ENCODE assay signal across 18 mouse cellular contexts in the genomic region with DNA sequence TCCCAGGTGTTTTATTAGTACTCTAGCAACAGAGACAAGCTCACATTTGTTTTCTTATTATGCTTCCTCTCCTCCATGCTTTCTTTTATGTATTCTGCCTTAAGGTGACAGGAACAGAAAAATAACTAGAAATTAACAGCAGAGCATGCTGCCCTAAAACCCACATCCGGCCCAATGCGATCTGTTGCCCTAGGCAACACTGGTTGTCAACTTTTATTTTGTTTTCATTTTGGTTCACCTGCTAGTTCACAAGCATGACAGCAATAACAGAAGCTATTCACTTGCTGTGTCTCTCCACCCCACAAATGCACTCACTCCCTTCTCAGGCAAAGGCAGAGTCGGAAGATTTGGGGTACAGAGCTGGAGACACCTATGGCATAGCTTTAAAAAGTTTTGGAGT. TPM values are rescaled to one million over a fixed set of nuclear protein-coding genes. Genes with fewer than 3 reads are reported as not detected.
DNase-seq lines count a peak whose midpoint lies in the region; ATAC-seq lines count a peak whose summit lies in the region.
"Had no signal": no experiment of that assay in that cellular context is flagged by ENCODE, and none has a peak within 500 bp of the region (broad histone marks: within the 10 kb centered on the region; RNA-seq: fewer than 3 reads in every experiment).

No protein-coding gene starts in this region.

- intact Hi-C loops in left cerebral cortex, postnatal 25 days (cut with DNase I), result no loop called here

- peaks cover 61% of the 10 kb centered on the region for H3K4me1 ChIP-seq in megakaryocyte, embryonic 14.5 days
- no peaks in the 10 kb centered on the region for H3K4me1 ChIP-seq in forebrain, embryonic 14.5 days (ENCODE audit: control insufficient read depth, insufficient read depth, low read length)
- H3K4me1 ChIP-seq in hindbrain, embryonic 10.5 days (replicated peaks), result no peaks in the 10 kb centered on the region
- H3K4me1 ChIP-seq: embryonic facial prominence, embryonic 15.5 days; kidney, embryonic 15.5 days; limb, embryonic 12.5 days had no signal

- peaks cover 29% of the 10 kb centered on the region for H3K36me3 ChIP-seq in megakaryocyte, embryonic 14.5 days (replicated peaks; ENCODE audit: low read length)
- no peaks in the 10 kb centered on the region for H3K36me3 ChIP-seq in forebrain, embryonic 14.5 days (ENCODE audit: control insufficient read depth, insufficient read depth, low read length)
- no peaks in the 10 kb centered on the region for H3K36me3 ChIP-seq in hindbrain, embryonic 10.5 days
- H3K36me3 ChIP-seq: embryonic facial prominence, embryonic 15.5 days; kidney, embryonic 15.5 days; limb, embryonic 12.5 days had no signal

- 84% methylated on average over 3 of the region's 3 CpGs for WGBS in forebrain, embryonic 14.5 days
- 86% methylated on average over 3 of the region's 3 CpGs for WGBS in hindbrain, embryonic 10.5 days

- peak; percentile 44 for DNase-seq in lung, postnatal 36 days
- DNase-seq in lung, postnatal 4 days, result no peak
- DNase-seq in spleen, postnatal 36 days (ENCODE audit: low spot score in 2 of 2), result peak; percentile 82 to 84
- no peak for DNase-seq in forebrain, embryonic 14.5 days (ENCODE audit: low spot score)
- no peak for DNase-seq in embryo, embryonic 11 days
- no peak for DNase-seq in hindbrain, embryonic 10.5 days (ENCODE audit: low spot score)
- DNase-seq in left cerebral cortex, postnatal 25 days (ENCODE audit: low spot score in 2 of 2), result no peak
- DNase-seq: adrenal gland, adult 8-10 months; cerebellum, postnatal 25 days; gastrocnemius, postnatal 36 days had no signal

- H3K4me2 ChIP-seq in forebrain, embryonic 14.5 days (ENCODE audit: low read length), result no peak overlapping the region
- H3K4me2 ChIP-seq: embryonic facial prominence, embryonic 15.5 days; kidney, embryonic 15.5 days; limb, embryonic 12.5 days; midbrain, embryonic 11.5 days had no signal

- H3K9me3 ChIP-seq in megakaryocyte, embryonic 14.5 days, result no peaks in the 10 kb centered on the region
- no peaks in the 10 kb centered on the region for H3K9me3 ChIP-seq in forebrain, embryonic 14.5 days (replicated peaks; ENCODE audit: control insufficient read depth, low read length)
- H3K9me3 ChIP-seq in hindbrain, embryonic 10.5 days, result no peaks in the 10 kb centered on the region
- H3K9me3 ChIP-seq: embryonic facial prominence, embryonic 15.5 days; kidney, embryonic 15.5 days; limb, embryonic 12.5 days had no signal

- no peak overlapping the region for H3K27ac ChIP-seq in forebrain, embryonic 14.5 days (ENCODE audit: low read depth, low read length)
- H3K27ac ChIP-seq in hindbrain, embryonic 10.5 days, result no peak overlapping the region
- H3K27ac ChIP-seq: embryonic facial prominence, embryonic 15.5 days; hindbrain, postnatal 0 days; kidney, embryonic 15.5 days; limb, embryonic 12.5 days had no signal

- no peak overlapping the region for H3K9ac ChIP-seq in forebrain, embryonic 14.5 days (ENCODE audit: low read length)
- H3K9ac ChIP-seq: embryonic facial prominence, embryonic 15.5 days; kidney, embryonic 15.5 days; limb, embryonic 12.5 days had no signal

- peak overlapping the region; percentile 35 for H3K4me3 ChIP-seq in megakaryocyte, embryonic 14.5 days (replicated peaks)
- no peak overlapping the region for H3K4me3 ChIP-seq in forebrain, embryonic 14.5 days (ENCODE audit: low read depth, low read length)
- no peak overlapping the region for H3K4me3 ChIP-seq in hindbrain, embryonic 10.5 days
- H3K4me3 ChIP-seq: embryonic facial prominence, embryonic 15.5 days; kidney, embryonic 15.5 days; limb, embryonic 12.5 days had no signal

- ATAC-seq in forebrain, embryonic 14.5 days, result no peak
- ATAC-seq: hindbrain, postnatal 0 days; Patski had no signal

- no peaks in the 10 kb centered on the region for H3K27me3 ChIP-seq in megakaryocyte, embryonic 14.5 days (replicated peaks)
- no peaks in the 10 kb centered on the region for H3K27me3 ChIP-seq in forebrain, embryonic 14.5 days (replicated peaks; ENCODE audit: control insufficient read depth, insufficient read depth, low read length)
- no peaks in the 10 kb centered on the region for H3K27me3 ChIP-seq in hindbrain, embryonic 10.5 days (ENCODE audit: insufficient read depth, poor library complexity, severe bottlenecking)
- H3K27me3 ChIP-seq: CH12.LX; embryonic facial prominence, embryonic 15.5 days; kidney, embryonic 15.5 days; limb, embryonic 12.5 days had no signal

RNA-seq across cellular contexts. Expression of a gene that starts 10.3 kb away (rescaled TPM):
- 35.8 and 36.6 TPM in 2 replicates for polyA plus RNA-seq in megakaryocyte, embryonic 14.5 days (2012; ENCODE audit: insufficient read depth, low replicate concordance)
- 0.66 and 1.3 TPM in 2 replicates for polyA plus RNA-seq in forebrain, embryonic 14.5 days (2014; fragmentation: Nextera tagmentation; extraction: Ambion mirVana)
- 1.4 and 1.8 TPM in 2 replicates for polyA plus RNA-seq in hindbrain, embryonic 10.5 days (2016; fragmentation: Nextera tagmentation; extraction: Ambion mirVana)
- 1 to 10 TPM; 5.3 to 6.0 TPM for total RNA-seq in left cerebral cortex, postnatal 25 days (2021)
- polyA plus RNA-seq: Patski had no signal

Comparison
In these comparisons a context has a peak if more than half of its experiments do, and no peak if none do; other contexts are left out.
1. DNase-seq: peak in lung, postnatal 36 days (single experiment) and spleen, postnatal 36 days (2 of 2); none in lung, postnatal 4 days (0 of 2), forebrain, embryonic 14.5 days (single experiment), embryo, embryonic 11 days (single experiment), hindbrain, embryonic 10.5 days (single experiment) and left cerebral cortex, postnatal 25 days (0 of 2).
2. RNA of a gene that starts 10.3 kb away (polyA plus RNA-seq): 35.8 to 36.6 TPM in megakaryocyte, embryonic 14.5 days; 1.4 to 1.8 TPM in hindbrain, embryonic 10.5 days and 0.66 to 1.3 TPM in forebrain, embryonic 14.5 days; every median in the first group is over 10 times any median in the second.